Mouse (Mus musculus) heart, postnatal 25 days (tissue): Measurements from ENCODE around the gene Pik3c2a. TPM values are rescaled to one million over a fixed set of nuclear protein-coding genes. Genes with fewer than 3 reads are reported as not detected.

Source experiments
- DNase-seq: peaks from one replicate; pipeline ENCODE4 v3.0.0; 2022; ENCODE audit warnings: low spot score
- intact Hi-C: fragments of 180-260 bp; cut with DNase I; formaldehyde crosslinking; loops from one replicate; pipeline ENCODE4 v1.15.1; 2025
- total RNA-seq, 2 experiments: library from RNA; stranded (reverse); gene quantifications; 2 replicates each; pipeline ENCODE4 v1.2.3; 2021

Gene Pik3c2a
- 10 to 100 TPM; 15.6 to 18.5 TPM for total RNA-seq

GRCm38 (mm10) chr7:116443004-116443696 is at the start of gene Pik3c2a:
Gene Pik3c2a, minus strand, starts transcription at chr7:116443449.
- DNase-seq: peak; percentile 94
- intact Hi-C loops: loop anchor here (5.0 kb wide), 1 partner anchor 111 kb away; the partner anchor contains the start of gene Rps13

DNA sequence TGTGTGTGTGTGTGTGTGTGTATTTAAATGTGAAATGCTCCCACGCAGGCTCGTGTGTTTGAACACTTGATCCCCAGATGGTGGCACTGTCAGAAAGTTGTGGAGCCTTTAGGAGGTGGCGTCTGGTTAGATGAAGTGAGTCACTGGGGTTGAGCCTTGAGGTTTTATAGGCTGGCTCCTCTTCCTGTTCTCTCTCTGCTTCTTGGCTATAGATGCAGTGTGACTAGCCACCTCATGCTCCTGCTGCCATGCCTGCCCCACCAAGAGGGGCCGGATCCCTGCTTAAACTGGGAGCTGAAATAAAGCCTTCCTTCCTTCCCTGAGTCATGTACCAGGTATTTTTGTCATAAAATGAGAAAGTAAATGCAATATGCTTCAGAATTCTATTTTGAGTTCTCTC is 47.9 kb upstream of the Pik3c2a start:
- intact Hi-C loops: no loop called here
- DNase-seq: no peak

- intact Hi-C loops: no loop called here
- no peak for DNase-seq
Measured at GRCm38 (mm10) chr7:116485062-116485601, 41.9 kb upstream of the Pik3c2a start.

DNA sequence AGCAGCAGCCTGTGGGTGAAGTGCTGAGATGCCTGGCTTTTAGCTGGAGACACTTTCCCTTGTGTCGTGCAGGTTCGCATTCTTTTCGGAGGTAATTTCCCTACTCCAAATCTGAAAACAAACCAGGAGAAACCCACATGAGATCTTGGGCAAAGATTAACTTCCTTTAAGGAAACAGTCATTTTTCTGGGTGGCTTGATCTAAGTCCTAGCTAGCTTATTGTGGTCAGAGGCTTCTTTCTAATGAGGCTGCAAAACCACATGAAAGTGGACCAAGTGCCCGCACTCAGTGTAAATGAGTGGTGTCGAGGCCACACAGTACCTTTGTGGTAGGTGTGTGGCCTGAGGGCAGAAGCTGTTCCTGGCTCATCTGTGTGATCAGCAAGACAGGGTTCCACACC is 41.0 kb upstream of the Pik3c2a start:
- intact Hi-C loops: no loop called here
- no peak for DNase-seq

- intact Hi-C loops: no loop called here
- DNase-seq: no peak
Measured at GRCm38 (mm10) chr7:116483782-116484181, 40.5 kb upstream of the Pik3c2a start.

DNA sequence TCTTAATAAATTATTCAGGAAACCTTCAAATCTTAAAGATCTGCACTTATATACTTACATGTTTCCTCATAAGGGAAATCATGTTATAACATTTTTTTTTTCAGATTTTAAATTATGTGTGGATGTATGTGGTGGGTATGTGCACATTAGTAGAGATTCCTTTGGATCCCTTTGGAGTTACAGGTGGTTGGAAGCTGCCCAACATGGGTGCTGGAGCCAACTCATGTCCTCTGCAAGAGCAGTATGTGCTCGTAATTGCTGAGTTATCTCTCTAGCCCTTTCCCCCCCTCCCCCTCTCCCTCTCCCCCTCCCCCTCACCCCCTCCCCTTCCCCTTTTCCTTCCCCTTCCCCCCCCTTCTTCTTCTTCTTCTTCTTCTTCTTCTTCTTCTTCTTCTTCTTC is 39.9 kb upstream of the Pik3c2a start:
- DNase-seq: no peak
- intact Hi-C loops: no loop called here

GRCm38 (mm10) chr7:116476264-116476663 is 33.0 kb upstream of the Pik3c2a start:
- intact Hi-C loops: no loop called here
- no peak for DNase-seq

GRCm38 (mm10) chr7:116475836-116476235 is 32.6 kb upstream of the Pik3c2a start:
- no peak for DNase-seq
- intact Hi-C loops: no loop called here

GRCm38 (mm10) chr7:116462114-116462513 is 18.9 kb upstream of the Pik3c2a start:
- DNase-seq: no peak
- intact Hi-C loops: loop anchor here (5.0 kb wide), 1 partner anchor 50 kb away; no protein-coding TSS in a partner anchor

DNA sequence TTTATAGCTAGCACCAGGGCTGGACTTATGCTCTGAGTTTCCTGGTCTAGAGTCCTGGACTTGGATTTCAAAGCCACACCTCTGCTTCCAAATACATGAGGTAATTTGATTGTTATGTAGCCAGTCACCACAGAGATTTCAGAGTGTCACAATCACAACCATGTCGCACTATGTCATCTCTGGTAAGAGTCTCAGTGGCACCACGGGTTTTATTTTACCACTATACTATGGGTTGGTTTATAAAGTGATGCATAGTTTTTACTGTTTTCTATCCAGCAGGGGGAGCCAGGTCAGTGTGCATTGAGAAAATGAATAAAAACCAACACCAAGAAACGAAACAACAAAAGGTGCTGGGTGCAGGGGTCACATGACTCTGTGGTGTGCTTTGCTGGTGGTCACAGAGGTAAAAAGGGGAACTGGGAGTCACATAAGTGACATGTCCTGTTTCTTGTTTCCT is 15.8 kb upstream of the Pik3c2a start:
- no peak for DNase-seq
- intact Hi-C loops: loop anchor here (1.0 to 5.0 kb wide), 2 partner anchors 43 to 149 kb away; partner anchors contain the start of gene Nucb2

DNA sequence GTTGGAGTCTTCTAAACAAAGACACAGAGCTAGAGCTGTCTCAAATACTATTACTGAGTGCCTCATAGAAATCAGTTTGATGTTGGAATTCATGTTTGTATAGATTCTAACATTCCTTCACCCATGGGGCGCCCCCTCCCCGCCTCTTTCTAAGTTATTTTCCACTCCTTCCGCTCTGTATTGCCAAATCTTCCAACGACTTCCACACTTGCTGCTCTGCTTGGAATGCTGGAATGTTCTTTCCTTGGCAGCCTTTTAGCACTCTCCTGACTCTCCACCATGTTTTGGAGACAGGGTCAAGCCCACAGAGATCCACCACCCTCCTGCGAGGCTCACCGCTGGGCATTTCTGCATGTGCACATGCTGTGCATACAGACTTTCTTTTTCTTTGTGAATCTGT is 14.1 kb upstream of the Pik3c2a start:
- intact Hi-C loops: loop anchor here (5.0 kb wide), 1 partner anchor 45 kb away; the partner anchor contains the start of gene Nucb2
- no peak for DNase-seq

GRCm38 (mm10) chr7:116456964-116457363 is 13.7 kb upstream of the Pik3c2a start:
- intact Hi-C loops: loop anchor here (5.0 kb wide), 1 partner anchor 45 kb away; the partner anchor contains the start of gene Nucb2
- no peak for DNase-seq

DNA sequence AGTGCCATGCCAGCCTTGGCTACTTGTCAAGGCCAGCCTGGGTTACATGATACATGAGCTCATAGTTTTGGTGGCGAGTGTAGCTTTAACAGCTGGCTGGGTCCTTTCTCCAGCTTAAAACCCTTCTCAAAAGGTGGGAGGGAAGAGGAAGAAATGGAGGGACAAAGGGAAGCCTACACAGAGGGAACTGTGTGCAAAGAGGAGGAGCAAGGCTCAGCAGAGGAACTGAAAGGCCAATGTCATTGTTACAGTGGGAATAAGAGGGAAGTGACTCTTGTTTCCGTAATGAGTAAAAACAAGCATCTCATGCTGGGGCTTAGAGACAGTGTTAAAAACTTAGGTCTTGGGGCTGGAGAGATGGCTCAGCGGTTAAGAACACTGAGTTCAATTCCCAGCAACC is 3.4 kb upstream of the Pik3c2a start:
- DNase-seq: no peak
- intact Hi-C loops: no loop called here

- intact Hi-C loops: loop anchor here (5.0 kb wide), 1 partner anchor 112 kb away; the partner anchor contains the start of gene Rps13
- DNase-seq: peak; percentile 29
Measured at GRCm38 (mm10) chr7:116444326-116444809, 1.1 kb upstream of the Pik3c2a start.

DNA sequence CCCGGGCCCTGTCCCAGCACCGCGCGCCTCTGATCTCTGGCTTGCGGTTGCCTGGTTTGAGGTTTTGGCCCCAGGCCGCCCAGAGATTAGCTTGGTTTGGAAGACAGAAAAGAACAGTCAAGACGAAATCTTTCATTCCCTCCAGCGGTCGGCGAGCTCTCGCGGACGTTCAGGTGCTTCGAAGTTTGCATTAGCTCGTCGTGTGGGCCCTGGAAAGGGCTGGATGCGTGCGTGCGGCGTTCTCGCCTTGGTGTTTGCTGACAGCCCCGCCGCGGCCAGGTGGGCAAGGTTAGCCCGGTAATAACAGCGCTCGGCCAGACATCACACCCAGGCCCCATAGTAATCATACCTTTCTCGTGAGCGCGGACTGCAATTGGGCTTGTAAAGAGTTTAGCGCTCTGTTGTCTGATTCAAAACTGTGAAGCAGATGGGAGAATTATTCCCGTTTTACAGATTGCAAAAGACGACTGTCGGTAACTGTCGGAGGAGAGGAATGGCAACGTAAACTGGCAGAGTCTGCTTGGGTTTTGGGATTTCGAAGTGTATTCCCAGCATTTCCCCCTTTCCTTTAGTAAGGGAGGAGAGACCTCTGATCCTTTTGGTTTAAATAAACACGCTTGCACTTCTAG is 562 bp upstream of the Pik3c2a start:
- no peak for DNase-seq

GRCm38 (mm10) chr7:116442226-116442625 is 1.0 kb downstream of the Pik3c2a start:
- no peak for DNase-seq
- intact Hi-C loops: loop anchor here (5.0 kb wide), 1 partner anchor 110 kb away; the partner anchor contains the start of gene Rps13

More for the DNA sequence above, 562 bp upstream of the Pik3c2a start:
- intact Hi-C loops: loop anchor here (5.0 kb wide), 1 partner anchor 112 kb away; the partner anchor contains the start of gene Rps13

DNA sequence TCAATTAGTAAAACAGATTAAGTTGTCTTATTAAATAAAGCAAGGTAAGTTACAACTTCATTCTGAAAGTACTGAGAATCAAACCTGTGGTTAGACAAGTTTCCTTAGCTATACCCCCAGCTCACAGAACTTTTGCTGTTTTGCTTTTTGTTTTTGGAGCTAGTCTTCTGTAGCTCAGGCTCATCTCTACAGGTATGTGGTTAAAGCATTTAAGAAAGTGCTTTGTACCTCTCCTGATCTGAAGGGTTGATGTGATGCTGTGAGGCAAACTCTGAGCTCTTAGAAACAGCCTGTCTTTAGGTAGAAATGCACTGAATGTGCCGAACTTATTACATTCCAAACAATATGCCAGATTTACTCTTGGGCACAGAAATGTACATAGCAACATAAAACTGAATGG is 1.9 kb downstream of the Pik3c2a start:
- intact Hi-C loops: loop anchor here (2.0 to 5.0 kb wide), 2 partner anchors 15 to 109 kb away; partner anchors contain the start of gene Rps13
- DNase-seq: no peak

DNA sequence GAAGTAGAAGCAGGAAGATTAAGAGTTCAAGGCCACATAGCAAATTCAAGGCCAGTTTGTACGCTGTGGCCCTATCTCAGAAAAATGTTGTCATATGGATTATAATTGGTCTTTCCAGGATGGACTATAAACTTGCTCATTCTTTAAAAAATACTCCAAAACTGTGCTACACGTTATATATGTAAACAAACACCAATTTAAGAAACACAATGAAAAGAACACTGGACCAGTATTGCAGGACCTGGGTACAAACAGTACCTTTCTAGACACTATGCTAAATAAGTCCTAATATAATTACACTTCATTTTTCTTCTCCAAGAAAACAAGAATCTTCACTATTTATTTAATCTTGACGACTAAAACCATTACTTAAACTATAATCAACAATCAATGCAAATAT is 11.6 kb downstream of the Pik3c2a start:
- intact Hi-C loops: no loop called here
- DNase-seq: no peak

- intact Hi-C loops: no loop called here
Measured at GRCm38 (mm10) chr7:116430926-116431325, 12.3 kb downstream of the Pik3c2a start.

GRCm38 (mm10) chr7:116427206-116427605 is 16.0 kb downstream of the Pik3c2a start:
- intact Hi-C loops: loop anchor here (2.0 kb wide), 1 partner anchor 14 kb away; no protein-coding TSS in a partner anchor
- DNase-seq: no peak

More at GRCm38 (mm10) chr7:116430926-116431325, 12.3 kb downstream of the Pik3c2a start:
- DNase-seq: no peak
